Mouse (Mus musculus) forebrain, embryonic 14.5 days (tissue): ENCODE results near the gene Lfng. TPM values are rescaled to one million over a fixed set of nuclear protein-coding genes. Genes with fewer than 3 reads are reported as not detected.

Source experiments
- ATAC-seq: fragments of 200-750 bp; cut with Nextera tagmentation; 2 replicates; pipeline ENCODE4 v1.8.0; 2017; ENCODE audit warnings: mild to moderate bottlenecking, moderate library complexity
- DNase-seq: peaks from one replicate; pipeline ENCODE4 v3.0.0-alpha.2; 2015; ENCODE audit warnings: low spot score
- H3K27ac ChIP-seq: fragments of 300-500 bp; sonication (generic); 2 replicates; pipeline ENCODE4 v1.5.1; 2014; ENCODE audit warnings: low read depth, mild to moderate bottlenecking, control low read depth, low read length, moderate library complexity
- H3K27me3 ChIP-seq: fragments of 300-500 bp; sonication (generic); replicated peaks from 2 replicates; pipeline ENCODE4 v1.6.1; 2014; ENCODE audit warnings: low read length, control low read depth, mixed read lengths; ENCODE audit not compliant: control insufficient read depth, insufficient read depth
- H3K36me3 ChIP-seq: fragments of 300-500 bp; sonication (generic); 2 replicates; pipeline ENCODE4 v1.6.1; 2014; ENCODE audit warnings: low read length, control low read depth; ENCODE audit not compliant: control insufficient read depth, insufficient read depth
- H3K4me1 ChIP-seq: fragments of 300-500 bp; sonication (generic); 2 replicates; pipeline ENCODE4 v1.6.1; 2014; ENCODE audit warnings: antibody characterized with exemption, low read length, control low read depth; ENCODE audit not compliant: control insufficient read depth, insufficient read depth
- H3K4me2 ChIP-seq: fragments of 300-500 bp; sonication (generic); 2 replicates; pipeline ENCODE4 v1.6.1; 2014; ENCODE audit warnings: mild to moderate bottlenecking, control low read depth, low read length
- H3K4me3 ChIP-seq: fragments of 300-500 bp; sonication (generic); 2 replicates; pipeline ENCODE4 v1.5.1; 2014; ENCODE audit warnings: low read depth, low read length, control low read depth
- H3K9ac ChIP-seq: fragments of 300-500 bp; sonication (generic); 2 replicates; pipeline ENCODE4 v1.6.1; 2014; ENCODE audit warnings: mild to moderate bottlenecking, low read length, control low read depth, moderate library complexity
- H3K9me3 ChIP-seq: fragments of 300-500 bp; sonication (generic); replicated peaks from 2 replicates; pipeline ENCODE4 v1.6.1; 2016; ENCODE audit warnings: low read length, control low read depth, mixed read lengths; ENCODE audit not compliant: control insufficient read depth
- WGBS: fragments of 180-500 bp; shearing (Covaris S2); extraction: QIAGEN DNeasy Blood & Tissue Kit; methylation state at CpG from one replicate; pipeline ENCODE4 v1.1.7; 2014; 5-methylcytosine and 5-hydroxymethylcytosine counted together
- polyA plus RNA-seq: library from polyadenylated mRNA; unstranded; fragments of >200 nt; fragmentation: Nextera tagmentation; extraction: Ambion mirVana; gene quantifications from 2 replicates; pipeline ENCODE4 v1.2.1, GENCODE M21; 2014

Lfng gene
- polyA plus RNA-seq, 1 experiment from 2014 or later = 30.9 TPM

GRCm38 (mm10) chr5:140652587-140652986, 45.5 kb downstream of the Lfng start:
- peaks cover 5% of the 10 kb centered on the region for H3K4me1 ChIP-seq
- no peak for ATAC-seq
- H3K4me2 ChIP-seq = no peak overlapping the region
- no peak overlapping the region for H3K27ac ChIP-seq
- WGBS = 74% methylated on average over 7 of the region's 7 CpGs
- H3K4me3 ChIP-seq = no peak overlapping the region
- no peaks in the 10 kb centered on the region for H3K36me3 ChIP-seq
- no peak for DNase-seq
- no peak overlapping the region for H3K9ac ChIP-seq
- no peaks in the 10 kb centered on the region for H3K27me3 ChIP-seq
- no peaks in the 10 kb centered on the region for H3K9me3 ChIP-seq

GRCm38 (mm10) chr5:140654096-140654845, 47.2 kb downstream of the Lfng start:
- Histone ChIP-seq H3K4me2 (no peak overlapping the region), H3K27me3 (no peaks in the 10 kb centered on the region), H3K9me3 (no peaks in the 10 kb centered on the region), H3K4me3 (no peak overlapping the region), H3K9ac (no peak overlapping the region), H3K4me1 (peaks cover 6% of the 10 kb centered on the region), H3K36me3 (no peaks in the 10 kb centered on the region), H3K27ac (no peak overlapping the region)
- ATAC-seq = no peak
- no peak for DNase-seq
- WGBS = 89% methylated on average over 15 of the region's 15 CpGs

GRCm38 (mm10) chr5:140659607-140660272, 52.6 kb downstream of the Lfng start:
- peak overlapping the region; percentile 90 for H3K27ac ChIP-seq
- peak; percentile 96 for DNase-seq
- no peak overlapping the region for H3K4me3 ChIP-seq
- H3K27me3 ChIP-seq = no peaks in the 10 kb centered on the region
- peak overlapping the region; percentile 32 for H3K4me2 ChIP-seq
- H3K9me3 ChIP-seq = no peaks in the 10 kb centered on the region
- 0 out of 2 replicates have a peak overlapping the region, but pooled peaks have one; percentile 17 for H3K9ac ChIP-seq
- no peaks in the 10 kb centered on the region for H3K36me3 ChIP-seq
- peak; percentile 90 for ATAC-seq
- WGBS = 6% methylated on average over 15 of the region's 16 CpGs
- H3K4me1 ChIP-seq = peaks cover 41% of the 10 kb centered on the region

- peak; percentile 11 for ATAC-seq
- 0% methylated on average over 1 of the region's 1 CpGs for WGBS
- 0 out of 2 replicates have a peak overlapping the region, but pooled peaks have one; percentile 13 for H3K9ac ChIP-seq
Measured at GRCm38 (mm10) chr5:140660398-140660797, 53.3 kb downstream of the Lfng start.

GRCm38 (mm10) chr5:140661427-140661826, 54.3 kb downstream of the Lfng start:
- H3K9ac ChIP-seq = peak overlapping the region; percentile 36; the same call in 1 of the 2 replicates
- no peaks in the 10 kb centered on the region for H3K9me3 ChIP-seq
- no peak overlapping the region for H3K4me2 ChIP-seq
- peak overlapping the region; percentile 90; the same call in 1 of the 2 replicates for H3K27ac ChIP-seq
- H3K27me3 ChIP-seq = no peaks in the 10 kb centered on the region
- H3K36me3 ChIP-seq = peaks cover 9% of the 10 kb centered on the region
- WGBS = 66% methylated on average over 8 of the region's 8 CpGs
- DNase-seq = no peak
- no peak overlapping the region for H3K4me3 ChIP-seq
- peaks cover 41% of the 10 kb centered on the region for H3K4me1 ChIP-seq
- ATAC-seq = no peak

More at GRCm38 (mm10) chr5:140660398-140660797, 53.3 kb downstream of the Lfng start:
- H3K9me3 ChIP-seq = no peaks in the 10 kb centered on the region
- DNase-seq = peak; percentile 79
- H3K36me3 ChIP-seq = peaks cover 4% of the 10 kb centered on the region
- H3K27ac ChIP-seq = peak overlapping the region; percentile 90
- no peaks in the 10 kb centered on the region for H3K27me3 ChIP-seq
- peaks cover 41% of the 10 kb centered on the region for H3K4me1 ChIP-seq
- no peak overlapping the region for H3K4me3 ChIP-seq
- H3K4me2 ChIP-seq = no peak overlapping the region

- Histone ChIP-seq H3K4me1 (peaks cover 41% of the 10 kb centered on the region), H3K27ac (peak overlapping the region; percentile 90), H3K9ac (peak overlapping the region; percentile 36; the same call in 1 of the 2 replicates), H3K4me2 (no peak overlapping the region), H3K27me3 (no peaks in the 10 kb centered on the region), H3K36me3 (peaks cover 9% of the 10 kb centered on the region), H3K4me3 (no peak overlapping the region), H3K9me3 (no peaks in the 10 kb centered on the region)
- ATAC-seq (no peak), DNase-seq (no peak)
- 40% methylated on average over 12 of the region's 12 CpGs for WGBS
Measured at GRCm38 (mm10) chr5:140661875-140662643, 54.9 kb downstream of the Lfng start.

GRCm38 (mm10) chr5:140662741-140663592, 55.8 kb downstream of the Lfng start:
- Histone ChIP-seq H3K4me2 (no peak overlapping the region), H3K9ac (peak overlapping the region; percentile 36; the same call in 1 of the 2 replicates), H3K4me3 (no peak overlapping the region), H3K36me3 (peaks cover 9% of the 10 kb centered on the region), H3K4me1 (peaks cover 41% of the 10 kb centered on the region), H3K27ac (peak overlapping the region; percentile 90), H3K9me3 (no peaks in the 10 kb centered on the region), H3K27me3 (no peaks in the 10 kb centered on the region)
- no peak for ATAC-seq
- WGBS = 60% methylated on average over 17 of the region's 17 CpGs
- DNase-seq = no peak

- Histone ChIP-seq H3K9me3 (no peaks in the 10 kb centered on the region), H3K27ac (peak overlapping the region; percentile 90; the same call in 1 of the 2 replicates), H3K4me2 (no peak overlapping the region), H3K4me1 (peaks cover 41% of the 10 kb centered on the region), H3K9ac (no peak overlapping the region), H3K27me3 (no peaks in the 10 kb centered on the region), H3K4me3 (no peak overlapping the region), H3K36me3 (peaks cover 10% of the 10 kb centered on the region)
- 40% methylated on average over 7 of the region's 7 CpGs for WGBS
- no peak for ATAC-seq
- DNase-seq = peak; percentile 83
Measured at GRCm38 (mm10) chr5:140663621-140664180, 56.6 kb downstream of the Lfng start.
